8 mouse cellular contexts compared by ENCODE assay signal in the genomic region with DNA sequence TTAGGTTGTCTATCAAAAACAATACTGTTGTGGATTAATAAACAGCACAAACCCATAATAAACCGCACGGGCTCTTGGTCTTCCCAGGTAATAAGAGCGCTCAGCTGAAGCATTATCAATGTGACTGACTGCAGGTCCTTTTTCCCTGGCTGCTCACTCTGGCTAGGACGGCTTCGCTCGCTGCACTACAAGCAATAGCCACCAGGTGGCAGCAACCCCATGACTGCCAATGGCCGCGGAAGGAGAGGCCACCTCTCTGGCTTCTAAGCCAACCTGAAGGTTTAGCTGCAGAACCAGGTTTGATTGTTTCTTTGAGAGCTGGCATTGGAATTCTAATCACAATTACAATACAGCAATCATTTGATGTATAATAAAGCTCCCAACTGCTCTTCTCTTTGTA. TPM values are rescaled to one million over a fixed set of nuclear protein-coding genes. Genes with fewer than 3 reads are reported as not detected.
A peak's percentile ranks its signal among the peaks of the same experiment; 100 is the strongest.
DNase-seq lines count a peak whose midpoint lies in the region; ATAC-seq lines count a peak whose summit lies in the region.

No protein-coding gene starts in this region.

- no peak overlapping the region for H3K27ac ChIP-seq in heart, embryonic 10.5 days
- H3K27ac ChIP-seq in liver, embryonic 16.5 days (ENCODE audit: low read length) = no peak overlapping the region
- H3K27ac ChIP-seq in neural tube, embryonic 13.5 days (replicated peaks) = no peak overlapping the region

- H3K9me3 ChIP-seq in heart, embryonic 10.5 days = no peaks in the 10 kb centered on the region
- H3K9me3 ChIP-seq in liver, embryonic 16.5 days (replicated peaks; ENCODE audit: control insufficient read depth, low read length) = no peaks in the 10 kb centered on the region
- no peaks in the 10 kb centered on the region for H3K9me3 ChIP-seq in neural tube, embryonic 13.5 days

- H3K4me3 ChIP-seq in heart, embryonic 10.5 days = no peak overlapping the region
- H3K4me3 ChIP-seq in liver, embryonic 16.5 days (ENCODE audit: low read depth, low read length) = no peak overlapping the region
- H3K4me3 ChIP-seq in neural tube, embryonic 13.5 days = no peak overlapping the region

- H3K27me3 ChIP-seq in heart, embryonic 10.5 days (ENCODE audit: insufficient read depth, poor library complexity, severe bottlenecking) = no peaks in the 10 kb centered on the region
- no peaks in the 10 kb centered on the region for H3K27me3 ChIP-seq in liver, embryonic 16.5 days (ENCODE audit: control insufficient read depth, insufficient read depth, low read depth, low read length)
- H3K27me3 ChIP-seq in neural tube, embryonic 13.5 days = no peaks in the 10 kb centered on the region

- DNase-seq in CD4-positive helper T cell, adult 2 months (ENCODE audit: low read depth, low spot score) = peak; percentile 58
- peak; percentile 89 for DNase-seq in adrenal gland, postnatal 10 days
- DNase-seq in embryo, embryonic 11.5 days (ENCODE audit: low read depth, low spot score) = peak; percentile 45
- DNase-seq in heart, embryonic 10.5 days (ENCODE audit: low spot score) = peak; percentile 82
- peak; percentile 84 for DNase-seq in kidney, postnatal 10 days
- peak; percentile 89 for DNase-seq in testis, postnatal 10 days (ENCODE audit: low spot score)

- 9% methylated on average over 8 of the region's 8 CpGs for WGBS in heart, embryonic 10.5 days
- 4% methylated on average over 8 of the region's 8 CpGs for WGBS in liver, embryonic 16.5 days (ENCODE audit: insufficient replicate concordance)
- 11% methylated on average over 8 of the region's 8 CpGs for WGBS in neural tube, embryonic 13.5 days

- peak; percentile 39; the same call in 1 of the 2 replicates for ATAC-seq in liver, embryonic 16.5 days (ENCODE audit: low read depth)
- ATAC-seq in neural tube, embryonic 13.5 days (ENCODE audit: low read depth) = peak; percentile 86

- H3K4me2 ChIP-seq in liver, embryonic 16.5 days (ENCODE audit: low read depth, low read length) = no peak overlapping the region
- H3K4me2 ChIP-seq in neural tube, embryonic 13.5 days = no peak overlapping the region

- no peak overlapping the region for H3K9ac ChIP-seq in liver, embryonic 16.5 days (ENCODE audit: low read depth, low read length)
- no peak overlapping the region for H3K9ac ChIP-seq in neural tube, embryonic 13.5 days

- H3K36me3 ChIP-seq in heart, embryonic 10.5 days = no peaks in the 10 kb centered on the region
- no peaks in the 10 kb centered on the region for H3K36me3 ChIP-seq in liver, embryonic 16.5 days (ENCODE audit: control insufficient read depth, insufficient read depth)
- H3K36me3 ChIP-seq in neural tube, embryonic 13.5 days = no peaks in the 10 kb centered on the region

- H3K4me1 ChIP-seq in heart, embryonic 10.5 days = 0 out of 2 replicates have a peak, but pooled peaks cover 6% of the 10 kb centered on the region
- H3K4me1 ChIP-seq in liver, embryonic 16.5 days (ENCODE audit: control insufficient read depth, low read depth, low read length) = no peaks in the 10 kb centered on the region; the same call in 1 of the 2 replicates
- peaks cover 6% of the 10 kb centered on the region for H3K4me1 ChIP-seq in neural tube, embryonic 13.5 days (replicated peaks)

RNA-seq across cellular contexts. Expression of gene Cybrd1, which starts 37.8 kb away (rescaled TPM):
- total RNA-seq in adrenal gland, postnatal 10 days (2021) = 1 to 10 TPM; 1.8 TPM
- polyA plus RNA-seq in heart, embryonic 10.5 days (2016; fragmentation: Nextera tagmentation; extraction: Ambion mirVana) = 1.2 and 1.9 TPM in 2 replicates
- 1.5 and 1.7 TPM in 2 replicates for polyA plus RNA-seq in liver, embryonic 16.5 days (2015; fragmentation: Nextera tagmentation; extraction: Ambion mirVana)
- polyA plus RNA-seq in neural tube, embryonic 13.5 days (2015; fragmentation: Nextera tagmentation; extraction: Ambion mirVana) = 2.2 and 2.7 TPM in 2 replicates

RNA-seq across cellular contexts. Expression of gene Dync1i2, which starts 56.0 kb away (rescaled TPM):
- total RNA-seq in adrenal gland, postnatal 10 days (2021) = 10 to 100 TPM; 78.0 to 83.9 TPM
- 69.4 and 70.4 TPM in 2 replicates for polyA plus RNA-seq in heart, embryonic 10.5 days (2016; fragmentation: Nextera tagmentation; extraction: Ambion mirVana)
- 23.2 and 25.1 TPM in 2 replicates for polyA plus RNA-seq in liver, embryonic 16.5 days (2015; fragmentation: Nextera tagmentation; extraction: Ambion mirVana)
- polyA plus RNA-seq in neural tube, embryonic 13.5 days (2015; fragmentation: Nextera tagmentation; extraction: Ambion mirVana) = 194 and 208 TPM in 2 replicates
